Mouse (Mus musculus): ENCODE measurements around the gene Ubr4.

Ubr4 gene

DNA sequence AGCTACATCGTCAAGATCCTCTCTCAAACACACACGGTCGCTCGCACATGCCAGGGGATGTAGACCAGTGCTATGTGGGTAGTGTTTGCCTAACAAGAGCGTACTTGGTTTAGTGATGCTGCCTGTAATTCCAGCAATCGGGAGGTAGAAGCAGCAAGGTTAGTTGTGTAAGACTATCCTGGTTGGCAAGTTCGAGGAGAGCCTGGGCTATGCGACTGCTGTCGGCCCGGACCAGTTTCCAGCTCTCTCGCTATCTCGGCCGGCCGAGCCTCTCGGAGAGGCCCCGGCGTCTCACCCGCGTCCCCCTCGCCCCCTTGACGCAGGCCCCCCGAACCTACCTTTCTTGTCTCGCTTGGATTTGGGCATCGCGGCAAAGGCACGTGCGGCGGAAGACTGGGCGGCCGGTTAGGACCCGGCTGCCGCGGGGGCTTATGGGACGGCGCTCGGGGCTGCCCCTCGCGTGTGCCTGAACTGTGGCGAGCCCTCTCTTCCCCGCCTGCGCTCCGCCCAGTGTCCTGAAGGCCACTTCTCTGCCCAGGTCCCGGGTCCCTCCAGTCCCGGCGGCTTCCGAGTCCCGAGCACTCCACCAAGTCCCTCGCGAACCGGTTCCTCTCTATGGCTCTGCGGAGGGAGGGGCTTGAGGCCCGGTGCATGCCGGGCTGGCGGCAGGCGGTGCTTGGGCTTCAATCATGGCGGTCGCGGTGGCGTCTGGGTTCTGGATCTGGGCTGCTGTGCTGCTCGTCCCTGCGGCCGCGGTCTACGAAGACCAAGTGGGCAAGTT, at the start of gene Ubr4, which contains the start of the genes Mrto4 and Emc1:
Gene Ubr4 (plus strand): TSS at position 679 of the 781 bp plus-strand sequence.
Gene Mrto4 (minus strand): TSS at position 646 of the 781 bp plus-strand sequence.
Gene Emc1 (plus strand): TSS at position 657 of the 781 bp plus-strand sequence.
- DNase-seq, result peak; percentile 79

DNA sequence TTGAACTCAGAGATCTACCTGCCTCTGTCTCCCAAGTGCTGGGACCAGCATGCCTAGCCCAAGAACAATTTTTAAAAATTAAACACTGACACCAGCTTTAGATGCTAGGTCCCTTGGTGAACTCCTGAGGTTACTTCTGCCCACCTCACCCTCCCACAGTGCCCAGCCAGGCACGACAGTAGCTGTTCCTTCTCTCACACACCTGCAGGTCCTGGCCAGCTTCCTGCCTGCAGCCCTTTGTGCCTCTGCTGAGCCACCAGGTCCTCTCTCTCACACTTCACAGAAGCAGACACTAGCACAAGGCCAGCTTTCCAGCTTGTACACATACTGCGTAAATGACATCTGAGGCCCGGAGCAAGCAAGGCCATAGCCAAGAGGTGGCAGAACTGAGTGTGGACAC, 46.9 kb upstream of the Ubr4 start:
- peak; percentile 15 for DNase-seq

DNA sequence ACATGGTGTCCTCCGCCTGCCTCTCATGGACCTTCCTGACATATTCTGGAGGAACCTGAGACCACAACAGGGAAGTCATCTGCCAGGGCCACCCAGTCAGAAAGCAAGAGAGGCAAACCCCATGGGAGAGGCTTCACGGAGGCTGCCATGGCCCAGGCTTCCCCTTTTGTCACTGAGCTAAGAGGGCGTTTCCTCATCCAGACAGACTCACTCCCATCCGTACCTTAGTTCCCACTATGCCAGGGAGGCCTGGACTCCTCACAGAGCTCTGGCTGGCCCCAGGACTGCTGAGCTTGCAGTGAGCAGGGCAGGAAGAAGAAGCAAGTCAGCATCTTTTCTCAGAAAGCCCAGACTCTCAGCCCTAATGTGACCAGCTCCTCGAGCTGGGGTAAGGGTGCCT, 44.5 kb upstream of the Ubr4 start:
- peak; percentile 15 for DNase-seq

DNA sequence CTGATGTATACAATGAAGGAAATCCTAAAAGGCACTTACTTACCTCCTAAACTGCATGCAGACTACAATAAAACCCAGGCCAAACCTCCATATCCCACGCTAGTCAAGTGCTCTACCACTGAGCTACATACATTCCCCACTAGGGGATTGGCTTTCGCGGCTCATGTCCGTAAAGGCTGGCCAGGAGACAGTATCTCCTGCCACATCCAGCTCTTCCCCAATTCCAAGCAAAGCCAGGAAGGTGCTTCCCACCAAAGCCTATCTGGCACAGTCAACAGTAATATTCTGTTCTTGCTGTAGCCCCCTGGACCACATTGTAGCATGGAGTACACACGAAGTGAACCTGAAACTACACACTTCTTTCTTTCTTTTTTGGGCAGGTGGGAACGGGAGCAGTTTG, 42.8 kb upstream of the Ubr4 start:
- no peak for DNase-seq

DNA sequence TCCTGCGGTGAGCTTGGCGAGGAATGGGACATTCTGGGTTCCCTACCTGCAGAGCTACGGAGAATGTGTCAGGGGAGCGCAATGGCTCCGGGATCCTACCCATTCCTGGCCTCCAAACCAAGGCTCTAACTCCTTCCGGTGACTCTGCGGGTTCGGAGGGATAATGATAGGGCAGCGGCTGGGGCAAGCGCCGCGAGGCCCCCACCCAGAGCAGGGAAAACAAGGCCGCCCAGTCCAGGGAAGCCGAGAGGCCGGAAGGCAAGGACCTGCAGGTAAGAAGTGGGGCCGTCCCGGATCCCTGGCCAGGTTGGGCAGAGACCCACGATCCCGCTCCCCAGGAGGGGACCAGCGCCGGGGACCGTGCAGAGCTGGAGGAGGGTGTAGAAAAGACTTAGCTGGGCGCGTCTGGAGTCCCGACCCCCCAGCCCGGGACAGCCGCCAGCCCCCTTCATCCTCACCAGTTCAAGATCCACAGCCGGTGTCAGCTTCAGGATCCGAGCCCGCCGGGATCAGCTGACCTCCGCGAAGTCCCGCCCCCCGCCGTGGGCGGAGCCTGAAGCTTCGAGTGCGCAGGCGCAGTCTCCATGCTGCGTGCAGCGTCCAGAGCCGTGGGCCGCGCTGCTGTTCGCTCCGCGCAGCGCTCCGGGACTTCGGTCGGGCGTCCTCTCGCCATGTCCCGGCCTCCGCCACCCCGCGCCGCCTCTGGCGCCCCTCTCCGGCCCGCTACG, 42.1 kb upstream of the Ubr4 start, which contains the start of the genes Pqlc2 and Akr7a5:
Gene Pqlc2 (minus strand): TSS at position 538 of the 728 bp plus-strand sequence.
Gene Akr7a5 (plus strand): TSS at position 574 of the 728 bp plus-strand sequence.
- peak; percentile 97 for DNase-seq

DNA sequence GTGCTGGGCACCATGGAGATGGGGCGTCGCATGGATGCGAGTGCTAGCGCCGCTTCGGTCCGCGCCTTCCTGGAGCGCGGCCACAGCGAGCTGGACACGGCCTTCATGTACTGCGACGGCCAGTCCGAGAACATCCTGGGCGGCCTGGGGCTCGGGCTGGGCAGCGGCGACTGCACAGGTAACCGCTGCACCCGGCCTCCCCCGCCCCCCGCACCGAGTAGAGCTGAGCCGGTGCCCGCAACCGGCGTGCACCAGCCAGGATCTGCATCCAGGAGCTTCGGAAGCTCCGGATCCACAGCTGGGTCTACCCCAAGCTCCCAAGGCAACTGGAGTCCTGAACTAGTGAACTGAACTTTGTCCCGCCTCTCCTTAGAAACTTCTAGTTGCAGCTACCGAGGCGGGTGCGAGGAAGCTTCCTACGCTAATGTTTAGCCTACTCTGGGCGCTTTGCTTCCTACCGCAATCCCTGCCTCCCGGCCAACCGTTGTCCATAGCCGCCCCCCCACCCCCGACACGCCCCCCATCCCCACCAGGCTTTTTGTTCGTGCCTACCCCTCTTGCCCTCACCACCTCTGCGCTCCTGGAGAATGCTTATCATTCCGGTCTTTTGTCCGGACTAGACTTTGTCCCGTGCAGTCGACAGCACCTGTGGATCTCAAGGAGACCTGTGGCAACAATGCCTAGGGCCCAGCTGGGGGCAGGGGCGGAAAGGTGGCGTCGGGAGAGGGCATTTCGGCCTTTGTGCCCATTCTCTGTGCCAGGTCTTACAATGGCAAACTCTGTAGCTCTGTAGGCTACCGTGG, 41.3 kb upstream of the Ubr4 start:
- peak; percentile 33 for DNase-seq

DNA sequence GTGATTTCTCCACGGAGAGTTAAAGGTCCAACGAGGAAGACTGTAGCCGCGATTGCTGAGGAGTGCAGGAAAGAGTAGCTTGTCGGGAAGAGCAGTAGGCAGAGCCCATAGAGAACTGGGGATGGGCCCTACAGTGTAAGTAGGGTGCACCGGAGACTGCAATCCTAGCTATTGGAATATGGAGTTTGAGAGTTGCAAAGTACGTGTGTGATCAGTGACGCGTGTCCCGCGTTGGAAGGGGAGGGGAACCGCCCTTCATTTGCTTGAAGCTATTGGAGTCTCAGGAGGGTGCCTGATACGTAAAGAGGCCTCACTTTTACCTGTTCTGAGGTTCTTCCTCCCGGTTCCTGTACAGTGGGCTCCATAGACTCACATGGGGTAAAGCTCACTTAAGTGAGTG, 40.7 kb upstream of the Ubr4 start:
- DNase-seq, result no peak

DNA sequence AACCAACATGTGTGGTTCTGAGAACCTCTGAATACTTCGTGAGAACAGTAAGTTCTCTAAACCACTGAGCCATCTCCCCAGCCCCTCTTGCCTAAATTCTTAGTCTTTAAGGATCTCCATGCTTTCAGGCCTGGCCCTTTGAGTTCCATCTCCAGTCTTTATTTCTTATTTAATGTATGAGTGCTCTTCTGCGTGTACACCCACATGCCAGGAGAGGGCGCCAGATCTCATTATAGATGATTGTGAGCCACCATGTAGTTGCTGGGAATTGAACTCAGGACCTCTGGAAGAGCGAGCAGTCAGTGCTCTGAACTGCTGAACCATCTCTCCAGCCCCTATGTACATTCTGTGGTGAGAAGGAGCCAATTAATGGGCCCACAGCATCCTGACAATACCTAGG, 39.8 kb upstream of the Ubr4 start:
- no peak for DNase-seq

DNA sequence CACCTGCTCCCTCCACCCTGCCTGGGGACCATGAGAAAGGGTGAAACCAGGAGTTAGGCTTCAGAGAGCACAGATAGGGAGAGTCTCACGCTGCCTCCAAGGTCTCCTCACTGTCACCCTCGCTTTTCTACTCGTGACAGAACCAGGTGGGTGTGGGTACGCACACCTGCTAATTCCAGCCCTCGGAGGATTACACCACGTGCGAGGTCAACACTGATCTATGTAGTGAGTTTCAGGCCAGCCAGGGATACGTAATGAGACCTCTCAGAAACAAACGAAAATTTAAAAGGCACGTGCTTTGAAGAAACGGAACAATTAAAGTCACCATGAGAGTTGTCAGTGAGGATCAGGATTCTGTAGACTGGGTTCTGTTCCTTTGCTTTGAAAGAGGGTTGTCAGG, 34.0 kb upstream of the Ubr4 start:
- DNase-seq, result no peak

DNA sequence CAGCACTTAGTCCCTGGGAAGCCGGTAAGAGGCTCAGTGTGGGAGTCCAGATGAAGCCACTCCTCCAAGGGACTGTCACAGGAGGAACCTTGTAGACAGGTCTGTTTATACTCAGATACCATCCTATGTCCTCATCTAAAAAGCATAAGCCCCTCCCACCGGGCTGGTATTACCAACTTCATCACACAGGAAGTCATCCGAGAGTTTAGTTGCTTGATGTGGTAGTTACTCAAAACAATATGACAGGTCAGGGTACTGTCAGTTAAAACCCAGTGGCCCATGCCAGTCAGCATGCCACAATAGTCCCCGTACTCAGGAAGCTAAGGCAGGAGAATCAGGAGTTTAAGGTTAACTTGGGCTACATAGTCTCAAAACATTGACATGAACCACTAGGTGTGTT, 32.7 kb upstream of the Ubr4 start:
- DNase-seq, result no peak

DNA sequence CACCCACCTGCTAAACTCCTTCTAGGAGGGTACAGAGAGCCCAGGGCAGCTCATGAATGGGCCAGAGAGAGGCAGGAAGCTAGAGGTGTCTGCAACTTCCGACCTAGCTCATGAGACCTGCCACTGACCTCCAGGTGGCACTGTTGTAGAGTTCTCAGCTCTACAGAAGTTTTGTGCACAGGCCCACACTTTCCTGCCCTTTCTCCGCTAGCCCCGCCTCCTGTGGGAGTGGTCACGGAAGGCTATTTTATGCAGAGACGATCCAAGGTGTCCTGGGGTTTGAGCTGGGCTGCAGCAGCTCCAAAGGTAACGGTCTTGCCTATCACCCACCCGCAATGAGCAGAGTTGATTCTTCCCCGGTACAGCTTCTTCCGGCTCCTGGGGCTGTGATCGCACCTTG, 21.8 kb upstream of the Ubr4 start:
- DNase-seq, result no peak

DNA sequence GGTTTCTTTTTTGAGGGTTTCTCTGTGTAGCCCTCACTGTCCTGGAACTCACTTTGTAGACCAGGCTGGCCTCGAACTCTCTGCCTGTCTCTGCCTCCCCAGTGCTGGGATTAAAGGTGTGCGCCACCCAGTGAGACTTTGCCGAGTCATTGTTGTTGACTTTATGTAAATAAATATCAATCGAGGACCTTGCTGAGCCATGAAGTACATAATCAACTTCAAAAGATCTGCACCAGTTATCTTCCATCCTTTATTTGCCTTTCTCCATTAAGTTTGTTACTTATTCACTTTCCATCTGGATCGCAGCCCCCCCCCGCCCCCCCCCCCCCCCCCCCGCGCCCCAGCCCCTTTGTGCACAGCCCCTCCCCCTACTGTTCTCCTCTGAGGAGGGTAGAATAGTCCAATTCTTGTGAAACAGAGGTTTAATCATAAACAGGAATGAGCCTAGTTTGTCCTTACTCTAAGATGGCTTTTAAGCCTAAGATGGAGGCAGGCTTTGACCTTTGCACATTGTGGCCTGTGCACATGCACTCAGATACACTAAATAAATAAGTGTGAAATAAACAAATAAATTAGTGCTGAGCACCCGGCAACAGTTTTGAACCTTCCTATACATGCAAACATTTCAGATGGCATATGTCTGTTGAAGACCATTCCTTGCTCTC, 17.6 kb upstream of the Ubr4 start:
- DNase-seq, result no peak

DNA sequence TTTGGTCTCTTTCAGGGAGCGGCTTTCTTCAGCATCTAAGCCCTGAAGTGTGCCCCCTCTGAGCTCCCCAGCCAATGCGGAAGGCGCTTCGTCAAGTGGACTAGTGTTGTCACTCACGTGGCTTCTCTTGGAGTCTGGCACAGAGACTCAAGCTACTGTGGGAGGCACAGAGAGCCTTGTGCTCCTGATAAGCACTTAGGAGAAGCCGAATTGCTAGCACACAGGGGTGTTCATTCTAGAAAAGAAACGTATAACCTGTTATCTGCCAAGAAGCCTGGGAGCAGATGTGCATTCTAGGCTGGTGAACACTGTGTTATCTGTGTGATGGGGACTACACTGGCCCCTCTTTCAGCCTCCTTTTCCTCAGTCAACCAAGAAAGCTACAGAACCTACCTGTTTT, 16.9 kb upstream of the Ubr4 start:
- no peak for DNase-seq

DNA sequence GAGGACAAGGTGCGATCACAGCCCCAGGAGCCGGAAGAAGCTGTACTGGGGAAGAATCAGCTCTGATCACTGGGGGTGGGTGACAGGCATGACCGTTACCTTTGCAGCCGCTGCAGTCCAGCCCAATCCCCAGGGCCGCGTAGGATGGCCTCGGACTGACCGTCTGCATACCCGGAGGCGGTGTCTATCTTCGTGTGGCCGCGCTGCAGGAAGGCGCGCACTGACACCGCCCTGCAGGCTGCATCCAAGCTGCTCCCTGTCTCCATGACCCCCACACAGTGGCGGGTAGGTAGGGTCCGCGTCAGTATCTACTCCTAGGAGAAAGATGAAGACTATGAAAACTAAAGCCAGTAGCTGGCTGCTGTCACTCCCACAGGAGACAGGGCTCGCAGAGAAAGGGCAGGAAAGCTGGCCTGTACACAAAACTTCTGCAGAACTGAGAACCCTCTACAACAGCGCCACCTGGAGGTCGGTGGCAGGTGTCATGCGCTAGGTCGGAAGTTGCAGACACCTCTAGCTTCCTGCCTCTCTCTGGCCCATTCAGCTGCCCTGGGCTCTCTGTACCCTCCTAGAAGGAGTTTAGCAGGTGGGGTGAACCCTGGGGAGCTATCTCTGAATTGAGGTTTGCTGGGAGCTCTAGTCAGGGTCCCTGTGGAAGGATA, 15.5 kb upstream of the Ubr4 start:
- DNase-seq, result no peak

DNA sequence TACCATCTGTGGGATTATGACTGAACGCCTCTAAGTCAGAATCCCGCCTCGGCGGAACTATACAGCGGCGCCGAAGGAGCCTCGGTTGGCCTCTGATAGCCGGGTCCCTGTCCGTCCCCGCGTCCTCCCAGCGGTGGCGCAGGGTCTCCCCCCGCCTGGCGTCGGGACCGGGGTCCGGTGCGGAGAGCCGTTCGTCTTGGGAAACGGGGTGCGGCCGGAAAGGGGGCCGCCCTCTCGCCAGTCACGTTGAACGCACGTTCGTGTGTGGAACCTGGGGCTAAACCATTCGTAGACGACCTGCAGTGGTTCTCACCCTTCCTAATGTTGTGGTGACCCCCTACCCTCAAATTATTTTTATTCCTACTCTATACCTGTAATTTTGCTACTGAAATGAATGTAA, 14.3 kb upstream of the Ubr4 start:
- no peak for DNase-seq

DNA sequence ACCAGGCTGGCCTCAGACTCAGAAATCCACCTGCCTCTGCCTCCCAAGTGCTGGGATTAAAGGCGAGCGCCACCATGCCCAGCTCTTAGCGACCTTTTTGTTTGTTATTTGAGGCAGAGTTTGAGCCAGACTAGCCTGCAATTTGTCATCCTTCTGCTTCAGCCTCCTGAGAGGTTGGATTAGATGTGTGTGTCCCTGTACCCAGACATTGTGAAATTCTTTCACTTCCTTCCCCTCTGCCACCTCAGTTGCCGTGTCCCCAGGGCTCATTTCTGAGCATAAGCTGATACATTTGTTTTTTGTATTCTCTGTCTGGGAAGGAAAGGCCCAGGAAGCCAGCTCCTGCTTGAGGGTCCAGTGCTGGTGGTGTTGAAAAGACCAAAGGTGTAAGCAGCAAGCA, 11.6 kb upstream of the Ubr4 start:
- no peak for DNase-seq

DNA sequence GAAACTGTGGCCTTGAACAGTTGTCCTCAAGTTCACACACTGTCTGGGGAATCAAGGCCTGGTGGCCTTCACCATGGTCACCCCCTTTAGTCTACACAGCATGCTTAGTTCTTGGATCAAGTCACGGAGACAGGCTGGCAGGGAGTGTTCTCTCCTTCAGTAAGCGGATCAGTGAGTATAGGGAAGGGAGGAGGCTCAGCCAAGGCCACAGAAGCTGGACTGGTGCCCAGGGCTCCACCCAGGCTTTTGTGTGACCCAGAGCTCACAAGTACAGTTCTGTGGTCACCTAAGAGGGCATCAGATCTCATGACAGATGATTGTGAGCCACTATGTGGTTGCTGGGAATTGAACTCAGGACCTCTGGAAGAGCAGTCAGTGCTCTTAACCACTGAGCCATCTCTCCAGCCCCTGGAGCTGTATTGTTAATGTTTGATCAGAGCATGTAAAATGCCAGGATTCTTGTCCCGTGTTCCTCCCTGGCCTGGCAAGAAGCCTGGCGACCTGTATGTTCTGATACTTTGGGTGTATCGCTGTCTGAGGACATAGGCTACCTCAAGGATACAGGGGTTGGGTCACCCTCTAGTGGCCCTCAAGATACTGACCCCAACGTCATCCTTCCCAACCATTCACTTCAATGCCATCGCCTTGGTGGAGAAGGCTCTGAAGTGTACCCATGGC, 10.7 kb upstream of the Ubr4 start:
- no peak for DNase-seq

DNA sequence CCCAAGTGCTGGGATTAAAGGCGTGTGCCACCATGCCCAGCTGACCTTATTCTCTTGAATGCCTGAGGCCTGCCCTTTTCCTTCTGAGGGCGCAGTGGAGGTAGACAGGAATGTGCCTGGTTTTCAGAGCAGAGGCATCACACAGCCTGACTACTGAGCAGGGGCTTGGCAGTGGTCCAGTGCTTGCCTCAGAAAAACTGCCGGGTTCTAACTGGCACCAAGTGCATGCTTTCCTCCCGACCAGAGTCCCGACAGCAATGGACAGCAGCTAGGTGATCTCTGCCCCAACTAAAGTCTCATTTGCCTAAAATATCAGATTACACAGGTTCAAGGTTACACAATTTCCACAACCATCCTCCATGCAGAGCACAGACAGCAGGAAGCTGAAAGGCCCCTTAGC, 8.7 kb upstream of the Ubr4 start:
- DNase-seq, result no peak

DNA sequence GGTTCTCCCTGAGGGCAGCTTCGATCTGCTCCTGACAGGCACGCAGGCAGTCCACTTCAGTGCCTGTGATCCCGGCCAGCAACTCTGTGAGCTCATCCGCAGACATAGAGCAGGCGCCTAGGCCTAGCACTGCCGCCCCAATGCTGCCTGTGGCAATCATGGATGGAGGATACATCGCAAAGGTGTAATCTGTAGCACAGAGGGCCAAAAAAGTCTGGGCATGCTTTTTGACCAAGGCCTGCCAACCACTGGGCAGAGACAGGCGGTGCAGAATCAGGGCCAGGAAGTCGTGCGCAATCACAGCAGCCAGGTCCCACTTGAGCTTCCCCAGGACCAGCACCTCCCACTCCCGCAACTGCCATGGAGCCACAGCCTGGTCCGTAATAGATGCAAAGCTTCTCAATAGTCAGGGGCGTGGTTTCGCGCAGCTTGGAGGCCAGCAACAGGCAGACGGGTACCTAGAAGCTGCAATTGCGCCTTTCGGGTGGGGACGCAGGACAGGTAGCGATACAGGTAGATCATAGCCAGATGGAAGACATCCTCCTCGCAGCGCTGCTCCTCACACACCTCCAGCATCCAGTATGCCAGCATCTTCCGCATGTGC, 6.9 kb upstream of the Ubr4 start:
- no peak for DNase-seq

DNA sequence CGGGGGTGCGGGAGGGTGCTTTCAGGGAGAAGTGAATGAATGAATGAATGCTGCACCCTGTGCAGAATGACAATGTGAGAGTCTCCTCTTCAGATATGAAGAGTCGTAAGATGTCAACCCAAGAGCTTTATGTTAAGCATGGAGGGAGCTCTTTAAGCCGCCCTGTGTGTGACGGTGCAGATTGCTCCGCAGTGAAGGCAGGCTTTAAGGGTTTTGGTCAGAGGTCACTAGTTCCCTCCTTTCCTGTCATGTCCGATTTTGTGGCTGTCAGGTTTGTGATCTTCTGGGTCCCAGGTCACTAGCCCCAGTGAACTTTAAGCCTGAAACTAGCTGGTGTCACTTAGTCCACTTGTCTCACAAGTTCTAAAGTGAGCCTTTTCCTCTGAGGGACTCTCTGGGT, 423 bp downstream of the Ubr4 start:
- no peak for DNase-seq

DNA sequence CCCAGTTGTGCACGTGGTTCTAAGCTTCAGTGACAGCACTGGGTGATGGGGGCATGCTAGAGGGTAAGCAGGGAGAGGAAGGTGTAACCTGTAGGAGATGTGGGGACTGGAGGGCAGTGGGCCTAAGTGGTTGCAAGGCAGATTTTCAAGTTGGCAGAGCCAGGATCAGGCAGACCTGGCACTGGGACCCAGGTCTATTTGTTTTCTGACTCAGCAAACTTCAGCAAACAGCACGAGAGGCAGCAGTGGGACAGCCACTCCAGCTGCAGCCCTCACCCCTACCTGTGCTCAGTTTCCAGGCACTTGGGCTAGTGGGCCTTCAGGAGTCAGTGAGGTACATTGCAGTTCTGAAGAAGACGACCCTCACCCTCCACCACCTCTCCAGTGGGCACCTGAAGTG, 4.8 kb downstream of the Ubr4 start:
- DNase-seq, result no peak
